Mouse (Mus musculus): ENCODE measurements around the gene Fmo2. TPM values are rescaled to one million over a fixed set of nuclear protein-coding genes. Genes with fewer than 3 reads are reported as not detected.

Fmo2 gene
- polyA plus RNA-seq, 1 experiment from 2014 or later, result 0.55 TPM

DNA sequence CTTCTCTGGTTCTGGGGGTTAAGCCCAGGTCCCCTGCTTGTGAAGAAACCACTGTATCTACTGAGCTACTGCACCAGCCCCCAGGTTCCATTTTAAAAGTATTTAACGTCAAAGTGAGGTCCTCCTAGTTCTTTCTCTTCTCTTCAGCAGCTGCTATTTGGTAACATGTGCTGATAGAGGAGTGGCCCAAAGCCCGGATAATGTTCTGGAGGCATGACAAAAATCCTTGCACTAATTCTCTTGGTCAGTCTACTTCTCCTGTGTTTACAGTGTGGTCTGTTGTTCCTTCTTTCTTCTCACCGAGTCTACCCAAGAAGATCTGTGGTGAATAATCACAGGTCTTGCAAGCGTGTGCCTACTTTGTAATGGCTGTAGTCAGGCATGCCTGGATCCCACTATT lies 15.8 kb downstream of the Fmo2 start:
- ATAC-seq, result no peak

GRCm38 (mm10) chr1:162879595-162880369 lies 18.7 kb downstream of the Fmo2 start:
- Histone ChIP-seq H3K4me1 (ENCODE audit: insufficient read depth) (0 out of 2 replicates have a peak, but pooled peaks cover under 1% of the 10 kb centered on the region), H3K4me3 (ENCODE audit: low read depth, low read length) (no peak overlapping the region), H3K4me2 (ENCODE audit: low read depth, low read length) (no peak overlapping the region), H3K27ac (ENCODE audit: low read depth) (no peak overlapping the region), H3K36me3 (replicated peaks; ENCODE audit: insufficient read depth, low read length) (no peaks in the 10 kb centered on the region), H3K9ac (replicated peaks) (no peak overlapping the region), H3K27me3 (ENCODE audit: insufficient read depth, low read length) (no peaks in the 10 kb centered on the region), H3K9me3 (ENCODE audit: low read length) (no peaks in the 10 kb centered on the region)
- peak; percentile 29; the same call in 1 of the 2 replicates for ATAC-seq
- TF ChIP-seq CTCF (IDR thresholded peaks at IDR 0.05; ENCODE audit: low read depth) (peak; percentile 65), EP300 (IDR thresholded peaks at IDR 0.05; ENCODE audit: low read depth) (no peak)
- peak; percentile 65 for DNase-seq
- 46% methylated on average over 11 of the region's 11 CpGs for WGBS (ENCODE audit: insufficient replicate concordance)

More for the DNA sequence above, 15.8 kb downstream of the Fmo2 start:
- no peak for DNase-seq
- H3K27ac ChIP-seq (ENCODE audit: low read depth), result no peak overlapping the region
- H3K4me3 ChIP-seq (ENCODE audit: low read depth, low read length), result no peak overlapping the region
- TF ChIP-seq EP300 (IDR thresholded peaks at IDR 0.05; ENCODE audit: low read depth), result no peak
- TF ChIP-seq CTCF (IDR thresholded peaks at IDR 0.05; ENCODE audit: low read depth), result no peak
- peaks cover 4% of the 10 kb centered on the region; the same call in 1 of the 2 replicates for H3K4me1 ChIP-seq (ENCODE audit: insufficient read depth)
- H3K4me2 ChIP-seq (ENCODE audit: low read depth, low read length), result no peak overlapping the region
- H3K9ac ChIP-seq (replicated peaks), result no peak overlapping the region
- 67% methylated on average over 4 of the region's 4 CpGs for WGBS (ENCODE audit: insufficient replicate concordance)
- H3K9me3 ChIP-seq (ENCODE audit: low read length), result no peaks in the 10 kb centered on the region
- no peaks in the 10 kb centered on the region for H3K36me3 ChIP-seq (replicated peaks; ENCODE audit: insufficient read depth, low read length)
- no peaks in the 10 kb centered on the region for H3K27me3 ChIP-seq (ENCODE audit: insufficient read depth, low read length)

GRCm38 (mm10) chr1:162875091-162875490 lies 23.4 kb downstream of the Fmo2 start:
- no peak for DNase-seq
- Histone ChIP-seq H3K4me2 (ENCODE audit: low read depth, low read length) (no peak overlapping the region), H3K9ac (replicated peaks) (no peak overlapping the region; the same call in 1 of the 2 replicates), H3K36me3 (replicated peaks; ENCODE audit: insufficient read depth, low read length) (no peaks in the 10 kb centered on the region), H3K27ac (ENCODE audit: low read depth) (no peak overlapping the region), H3K4me3 (ENCODE audit: low read depth, low read length) (no peak overlapping the region), H3K4me1 (ENCODE audit: insufficient read depth) (peaks cover 7% of the 10 kb centered on the region; the same call in 1 of the 2 replicates), H3K9me3 (ENCODE audit: low read length) (no peaks in the 10 kb centered on the region), H3K27me3 (ENCODE audit: insufficient read depth, low read length) (no peaks in the 10 kb centered on the region)
- WGBS (ENCODE audit: insufficient replicate concordance), result 30% methylated on average over 3 of the region's 3 CpGs
- no peak for TF ChIP-seq CTCF (IDR thresholded peaks at IDR 0.05; ENCODE audit: low read depth)
- no peak for TF ChIP-seq EP300 (IDR thresholded peaks at IDR 0.05; ENCODE audit: low read depth)
- ATAC-seq, result 0 out of 2 replicates have a peak, but pooled peaks have one; percentile 36

- Histone ChIP-seq H3K4me1 (ENCODE audit: insufficient read depth) (peaks cover 7% of the 10 kb centered on the region; the same call in 1 of the 2 replicates), H3K27ac (ENCODE audit: low read depth) (no peak overlapping the region), H3K4me3 (ENCODE audit: low read depth, low read length) (no peak overlapping the region), H3K9ac (replicated peaks) (no peak overlapping the region), H3K9me3 (ENCODE audit: low read length) (no peaks in the 10 kb centered on the region), H3K27me3 (ENCODE audit: insufficient read depth, low read length) (no peaks in the 10 kb centered on the region), H3K4me2 (ENCODE audit: low read depth, low read length) (no peak overlapping the region), H3K36me3 (replicated peaks; ENCODE audit: insufficient read depth, low read length) (no peaks in the 10 kb centered on the region)
- 0 out of 2 replicates have a peak, but pooled peaks have one; percentile 31 for ATAC-seq
- DNase-seq, result peak; percentile 50
- TF ChIP-seq EP300 (IDR thresholded peaks at IDR 0.05; ENCODE audit: low read depth), result no peak
- TF ChIP-seq CTCF (IDR thresholded peaks at IDR 0.05; ENCODE audit: low read depth), result no peak
- WGBS (ENCODE audit: insufficient replicate concordance), result 33% methylated on average over 9 of the region's 9 CpGs
These were observed 26.7 kb downstream of the Fmo2 start for GRCm38 (mm10) chr1:162871701-162872311.

- WGBS (ENCODE audit: insufficient replicate concordance), result 63% methylated on average over 7 of the region's 7 CpGs
- H3K4me2 ChIP-seq (ENCODE audit: low read depth, low read length), result no peak overlapping the region
- H3K4me1 ChIP-seq (ENCODE audit: insufficient read depth), result peaks cover 7% of the 10 kb centered on the region; the same call in 1 of the 2 replicates
- H3K27me3 ChIP-seq (ENCODE audit: insufficient read depth, low read length), result no peaks in the 10 kb centered on the region
- H3K4me3 ChIP-seq (ENCODE audit: low read depth, low read length), result no peak overlapping the region
- H3K9me3 ChIP-seq (ENCODE audit: low read length), result no peaks in the 10 kb centered on the region
- no peaks in the 10 kb centered on the region for H3K36me3 ChIP-seq (replicated peaks; ENCODE audit: insufficient read depth, low read length)
- ATAC-seq (no peak), DNase-seq (no peak)
- no peak for TF ChIP-seq CTCF (IDR thresholded peaks at IDR 0.05; ENCODE audit: low read depth)
- no peak for TF ChIP-seq EP300 (IDR thresholded peaks at IDR 0.05; ENCODE audit: low read depth)
- H3K27ac ChIP-seq (ENCODE audit: low read depth), result no peak overlapping the region
- H3K9ac ChIP-seq (replicated peaks), result no peak overlapping the region
These were observed 27.5 kb downstream of the Fmo2 start for GRCm38 (mm10) chr1:162870978-162871377.

GRCm38 (mm10) chr1:162867396-162867795 lies 31.1 kb downstream of the Fmo2 start:
- no peak overlapping the region for H3K4me3 ChIP-seq (ENCODE audit: low read depth, low read length)
- TF ChIP-seq CTCF (IDR thresholded peaks at IDR 0.05; ENCODE audit: low read depth), result no peak
- no peak for TF ChIP-seq EP300 (IDR thresholded peaks at IDR 0.05; ENCODE audit: low read depth)
- H3K27ac ChIP-seq (ENCODE audit: low read depth), result no peak overlapping the region
- H3K9me3 ChIP-seq (ENCODE audit: low read length), result no peaks in the 10 kb centered on the region
- H3K9ac ChIP-seq (replicated peaks), result no peak overlapping the region
- no peaks in the 10 kb centered on the region for H3K27me3 ChIP-seq (ENCODE audit: insufficient read depth, low read length)
- no peak for DNase-seq
- H3K4me1 ChIP-seq (ENCODE audit: insufficient read depth), result peaks cover 3% of the 10 kb centered on the region; the same call in 1 of the 2 replicates
- no peaks in the 10 kb centered on the region for H3K36me3 ChIP-seq (replicated peaks; ENCODE audit: insufficient read depth, low read length)
- 53% methylated on average over 4 of the region's 4 CpGs for WGBS (ENCODE audit: insufficient replicate concordance)
- ATAC-seq, result no peak
- H3K4me2 ChIP-seq (ENCODE audit: low read depth, low read length), result no peak overlapping the region
